Mouse (Mus musculus) MEL (cell line): ENCODE measurements around the gene Cfi. TPM values are rescaled to one million over a fixed set of nuclear protein-coding genes. Genes with fewer than 3 reads are reported as not detected.
A peak's percentile ranks its signal among the peaks of the same experiment; 100 is the strongest.

Experiments
- DNase-seq: peaks from one replicate; pipeline ENCODE4 v3.0.0; 2011; ENCODE audit warnings: low read depth, low spot score
- H3K27ac ChIP-seq: 2 replicates; pipeline ENCODE4 v1.5.1; 2012; ENCODE audit warnings: low read depth, mild to moderate bottlenecking, control low read depth, low read length, moderate library complexity; ENCODE audit not compliant: control insufficient read depth
- H3K27me3 ChIP-seq, 2 experiments: fragments of 150-350 bp in 1 of 2; sonication (generic) in 1 of 2; 2 replicates each; pipeline ENCODE4 v1.6.1; 2012; ENCODE audit warnings: low read length in 2 of 2, mild to moderate bottlenecking in 2 of 2, improper control_type of control experiment in 1 of 2, moderate library complexity in 1 of 2; ENCODE audit not compliant: insufficient read depth in 2 of 2, control insufficient read depth in 1 of 2
- H3K36me3 ChIP-seq, 2 experiments: 2 replicates each; pipeline ENCODE4 v1.6.1; 2012 to 2014; ENCODE audit warnings: low read length in 2 of 2, improper control_type of control experiment in 1 of 2, inconsistent platforms in 1 of 2, mild to moderate bottlenecking in 1 of 2; ENCODE audit not compliant: insufficient read depth in 2 of 2, control insufficient read depth in 1 of 2
- H3K4me1 ChIP-seq, 2 experiments: fragments of 150-350 bp in 1 of 2; sonication (generic) in 1 of 2; 2 replicates each; pipeline ENCODE4 v1.6.1; 2012; ENCODE audit warnings: low read length in 2 of 2, improper control_type of control experiment in 1 of 2, mild to moderate bottlenecking in 1 of 2; ENCODE audit not compliant: insufficient read depth in 2 of 2, control insufficient read depth in 1 of 2
- H3K4me3 ChIP-seq, 2 experiments: fragments of 150-350 bp in 1 of 2; sonication (generic) in 1 of 2; 2 replicates each; pipeline ENCODE4 v1.5.1; 2012; ENCODE audit warnings: low read depth in 2 of 2, low read length in 2 of 2, mild to moderate bottlenecking in 2 of 2, moderate library complexity in 2 of 2, control low read depth in 1 of 2, improper control_type of control experiment in 1 of 2; ENCODE audit not compliant: control insufficient read depth in 1 of 2, insufficient read depth in 1 of 2
- H3K79me2 ChIP-seq: 2 replicates; pipeline ENCODE4 v1.6.1; 2012; ENCODE audit warnings: mild to moderate bottlenecking, low read length, moderate library complexity; ENCODE audit not compliant: control insufficient read depth, poor library complexity, insufficient read depth
- H3K9ac ChIP-seq: 2 replicates; pipeline ENCODE4 v1.6.1; 2012; ENCODE audit warnings: low read depth, mild to moderate bottlenecking, control low read depth, low read length, moderate library complexity; ENCODE audit not compliant: control insufficient read depth, poor library complexity, severe bottlenecking
- H3K9me3 ChIP-seq: fragments of 150-350 bp; sonication (generic); replicated peaks from 2 replicates; pipeline ENCODE4 v1.6.1; 2012; ENCODE audit warnings: mild to moderate bottlenecking, low read length, improper control_type of control experiment, moderate library complexity; ENCODE audit not compliant: insufficient read depth
- BHLHE40 ChIP-seq: IDR thresholded peaks from 2 replicates; pipeline ENCODE4 v1.6.1; 2012; ENCODE audit warnings: low read depth, mild to moderate bottlenecking, inconsistent platforms, low read length, improper control_type of control experiment, borderline replicate concordance
- CHD1 ChIP-seq: IDR thresholded peaks from 2 replicates; pipeline ENCODE4 v1.6.1; 2012; ENCODE audit warnings: low read depth, mild to moderate bottlenecking, inconsistent platforms, low read length, improper control_type of control experiment
- CHD2 ChIP-seq: IDR thresholded peaks from 2 replicates; pipeline ENCODE4 v1.6.1; 2011; ENCODE audit warnings: low read length, improper control_type of control experiment
- CTCF ChIP-seq, 3 experiments: IDR thresholded peaks in 2 of 3; conservative IDR thresholded peaks in 1 of 3; 2 replicates each; pipeline ENCODE4 v1.5.1; 2011 to 2012; ENCODE audit warnings: low read length in 3 of 3, low read depth in 2 of 3, mild to moderate bottlenecking in 2 of 3, improper control_type of control experiment in 1 of 3, inconsistent platforms in 1 of 3, mixed read lengths in 1 of 3, moderate library complexity in 1 of 3; ENCODE audit not compliant: control insufficient read depth in 1 of 3, insufficient read depth in 1 of 3, poor library complexity in 1 of 3, severe bottlenecking in 1 of 3
- E2F4 ChIP-seq: IDR thresholded peaks from 2 replicates; pipeline ENCODE4 v1.6.1; 2011; ENCODE audit warnings: low read depth, low read length, improper control_type of control experiment, borderline replicate concordance
- ELF1 ChIP-seq: IDR thresholded peaks from 2 replicates; pipeline ENCODE4 v1.6.1; 2014; ENCODE audit warnings: low read depth, mild to moderate bottlenecking, inconsistent platforms, low read length, improper control_type of control experiment, moderate library complexity
- ETS1 ChIP-seq: IDR thresholded peaks from 2 replicates; pipeline ENCODE4 v1.6.1; 2012; ENCODE audit warnings: low read depth, mild to moderate bottlenecking, inconsistent platforms, low read length, improper control_type of control experiment, moderate library complexity
- GABPA ChIP-seq: IDR thresholded peaks from 2 replicates; pipeline ENCODE4 v1.6.1; 2012; ENCODE audit warnings: low read depth, mild to moderate bottlenecking, inconsistent platforms, low read length, improper control_type of control experiment, moderate library complexity
- GATA1 ChIP-seq: IDR thresholded peaks from 2 replicates; pipeline ENCODE4 v1.6.1; 2011; ENCODE audit warnings: low read depth, low read length, improper control_type of control experiment
- HCFC1 ChIP-seq: IDR thresholded peaks from 2 replicates; pipeline ENCODE4 v1.6.1; 2012; ENCODE audit warnings: low read depth, mild to moderate bottlenecking, inconsistent platforms, low read length, improper control_type of control experiment, moderate library complexity
- JUND ChIP-seq: IDR thresholded peaks from 2 replicates; pipeline ENCODE4 v1.6.1; 2011; ENCODE audit warnings: low read depth, mild to moderate bottlenecking, improper control_type of control experiment, low read length
- KAT2A ChIP-seq: conservative IDR thresholded peaks from 2 replicates; pipeline ENCODE4 v1.6.1; 2012; ENCODE audit warnings: low read depth, low read length, improper control_type of control experiment, inconsistent platforms
- MAFK ChIP-seq: IDR thresholded peaks from 2 replicates; pipeline ENCODE4 v1.6.1; 2011; ENCODE audit warnings: low read depth, mild to moderate bottlenecking, low read length, improper control_type of control experiment, borderline replicate concordance
- MAX ChIP-seq: IDR thresholded peaks from 2 replicates; pipeline ENCODE4 v1.6.1; 2011; ENCODE audit warnings: low read length, improper control_type of control experiment
- MAZ ChIP-seq: IDR thresholded peaks from 2 replicates; pipeline ENCODE4 v1.6.1; 2012; ENCODE audit warnings: low read depth, mild to moderate bottlenecking, inconsistent platforms, low read length, improper control_type of control experiment
- MEF2A ChIP-seq: IDR thresholded peaks from 2 replicates; pipeline ENCODE4 v1.6.1; 2014; ENCODE audit warnings: low read depth, mild to moderate bottlenecking, inconsistent platforms, low read length, improper control_type of control experiment; ENCODE audit not compliant: poor library complexity, insufficient replicate concordance, severe bottlenecking; ENCODE audit errors: extremely low read depth
- MXI1 ChIP-seq: IDR thresholded peaks from 2 replicates; pipeline ENCODE4 v1.6.1; 2011; ENCODE audit warnings: mild to moderate bottlenecking, low read depth, low read length, improper control_type of control experiment
- MYB ChIP-seq: IDR thresholded peaks from 2 replicates; pipeline ENCODE4 v1.6.1; 2011; ENCODE audit warnings: mild to moderate bottlenecking, low read depth, low read length, improper control_type of control experiment
- MYC ChIP-seq: IDR thresholded peaks from 2 replicates; pipeline ENCODE4 v1.6.1; 2011; ENCODE audit warnings: low read depth, mild to moderate bottlenecking, low read length, improper control_type of control experiment, moderate library complexity
- NELFE ChIP-seq: IDR thresholded peaks from 2 replicates; pipeline ENCODE4 v1.6.1; 2011; ENCODE audit warnings: low read depth, low read length, improper control_type of control experiment
- NRF1 ChIP-seq: IDR thresholded peaks from 2 replicates; pipeline ENCODE4 v1.6.1; 2014; ENCODE audit warnings: low read depth, mild to moderate bottlenecking, inconsistent platforms, low read length, improper control_type of control experiment, moderate library complexity; ENCODE audit not compliant: poor library complexity, insufficient read depth, severe bottlenecking
- POLR2A ChIP-seq, 2 experiments: IDR thresholded peaks; 2 replicates each; pipeline ENCODE4 v1.6.1; 2011 to 2012; ENCODE audit warnings: low read length in 2 of 2, mild to moderate bottlenecking in 2 of 2, control low read depth in 1 of 2, improper control_type of control experiment in 1 of 2, low read depth in 1 of 2, moderate library complexity in 1 of 2; ENCODE audit not compliant: control insufficient read depth in 1 of 2, insufficient read depth in 1 of 2, poor library complexity in 1 of 2
- POLR2AphosphoS2 ChIP-seq: IDR thresholded peaks from 2 replicates; pipeline ENCODE4 v1.6.1; 2011; ENCODE audit warnings: low read length, improper control_type of control experiment
- POLR2AphosphoS5 ChIP-seq: IDR thresholded peaks from 2 replicates; pipeline ENCODE4 v1.6.1; 2012; ENCODE audit warnings: low read depth, borderline replicate concordance, mild to moderate bottlenecking, inconsistent platforms, low read length, moderate library complexity, mixed read lengths
- RAD21 ChIP-seq: IDR thresholded peaks from 2 replicates; pipeline ENCODE4 v1.6.1; 2011; ENCODE audit warnings: mild to moderate bottlenecking, low read depth, low read length, improper control_type of control experiment
- RCOR1 ChIP-seq: IDR thresholded peaks from 2 replicates; pipeline ENCODE4 v1.6.1; 2012; ENCODE audit warnings: low read depth, mild to moderate bottlenecking, inconsistent platforms, low read length, improper control_type of control experiment
- SIN3A ChIP-seq: IDR thresholded peaks from 2 replicates; pipeline ENCODE4 v1.6.1; 2012; ENCODE audit warnings: low read length, improper control_type of control experiment, inconsistent platforms
- SMC3 ChIP-seq: IDR thresholded peaks from 2 replicates; pipeline ENCODE4 v1.6.1; 2011; ENCODE audit warnings: low read depth, low read length, improper control_type of control experiment
- TAL1 ChIP-seq: IDR thresholded peaks from 2 replicates; pipeline ENCODE4 v1.6.1; 2012; ENCODE audit warnings: mild to moderate bottlenecking, inconsistent platforms, low read length, moderate library complexity, mixed read lengths
- TBP ChIP-seq: IDR thresholded peaks from 2 replicates; pipeline ENCODE4 v1.8.0; 2011; ENCODE audit warnings: low read depth, low read length, improper control_type of control experiment
- UBTF ChIP-seq: IDR thresholded peaks from 2 replicates; pipeline ENCODE4 v1.6.1; 2012; ENCODE audit warnings: low read depth, mild to moderate bottlenecking, inconsistent platforms, low read length, improper control_type of control experiment, moderate library complexity, borderline replicate concordance; ENCODE audit not compliant: insufficient read depth
- USF1 ChIP-seq: IDR thresholded peaks from 2 replicates; pipeline ENCODE4 v1.6.1; 2014; ENCODE audit warnings: low read depth, mild to moderate bottlenecking, inconsistent platforms, low read length, improper control_type of control experiment, moderate library complexity
- USF2 ChIP-seq, 2 experiments: IDR thresholded peaks; 2 replicates each; pipeline ENCODE4 v1.6.1; 2011 to 2012; ENCODE audit warnings: improper control_type of control experiment in 2 of 2, low read length in 2 of 2, borderline replicate concordance in 1 of 2, inconsistent platforms in 1 of 2, low read depth in 1 of 2, mild to moderate bottlenecking in 1 of 2; ENCODE audit not compliant: insufficient read depth in 1 of 2
- ZC3H11A ChIP-seq: IDR thresholded peaks from 2 replicates; pipeline ENCODE4 v1.6.1; 2012; ENCODE audit warnings: low read depth, mild to moderate bottlenecking, inconsistent platforms, low read length, improper control_type of control experiment
- ZKSCAN1 ChIP-seq: IDR thresholded peaks from 2 replicates; pipeline ENCODE4 v1.6.1; 2012; ENCODE audit warnings: low read depth, mild to moderate bottlenecking, inconsistent platforms, low read length, improper control_type of control experiment, moderate library complexity
- ZMIZ1 ChIP-seq: IDR thresholded peaks from 2 replicates; pipeline ENCODE4 v1.6.1; 2012; ENCODE audit warnings: low read depth, mild to moderate bottlenecking, inconsistent platforms, low read length, improper control_type of control experiment, moderate library complexity
- ZNF384 ChIP-seq: IDR thresholded peaks from 2 replicates; pipeline ENCODE4 v1.6.1; 2012; ENCODE audit warnings: low read depth, mild to moderate bottlenecking, inconsistent platforms, low read length, improper control_type of control experiment
- polyA plus RNA-seq, 2 experiments: library from polyadenylated mRNA; stranded (reverse) in 1 of 2; unstranded in 1 of 2; fragments of >175 nt in 1 of 2; fragments of >200 nt in 1 of 2; gene quantifications; 2 replicates each; pipeline versions ENCODE4 v1.2.1 to v1.2.4; 2012; ENCODE audit warnings: low replicate concordance in 2 of 2, low read depth in 1 of 2; ENCODE audit not compliant: insufficient read length in 2 of 2, insufficient read depth in 1 of 2, missing spikeins in 1 of 2
- total RNA-seq: library from RNA; depleted of rRNA; stranded (reverse); fragments of 300-350 nt; gene quantifications from 2 replicates; pipeline ENCODE4 v1.2.3, GENCODE M21; 2012

Cfi gene
- total and polyA plus RNA-seq, 3 experiments, result 0.06 TPM; not detected in 2

DNA sequence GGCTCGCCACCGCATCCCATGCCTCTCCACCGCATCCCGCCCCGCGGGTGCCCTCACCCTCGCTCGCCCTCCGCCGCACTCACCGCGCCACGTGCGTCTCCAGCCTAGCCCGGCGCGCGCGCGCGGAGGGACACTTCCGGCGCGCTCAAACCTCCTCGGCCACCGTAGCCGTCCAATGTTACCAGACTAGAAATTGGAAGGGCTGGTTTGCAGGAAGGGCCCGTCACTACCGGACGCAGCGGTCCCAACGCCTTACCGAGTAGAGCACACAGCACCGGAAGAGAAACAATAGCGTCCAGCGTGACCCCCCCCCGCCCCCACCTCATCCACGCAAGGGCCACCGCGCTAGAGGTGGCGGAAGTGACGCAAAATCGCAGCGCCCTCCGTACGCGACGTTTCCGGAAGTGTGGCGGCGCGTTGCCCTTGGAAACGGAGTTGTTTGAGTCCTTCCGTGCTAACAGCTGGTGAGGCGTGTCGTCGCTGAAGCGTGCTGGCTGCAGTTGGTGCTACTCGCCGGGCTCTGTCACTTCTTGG lies 4.6 kb upstream of the Cfi start, which contains the start of gene Gar1:
Gene Gar1 (minus strand): TSS at position 362 of the 534 bp plus-strand sequence.
- peaks cover 4 to 25% of the 10 kb centered on the region in 2 experiments; a peak in 3 of 4 replicates for H3K4me1 ChIP-seq
- peak within 1 kb of the TSS; percentile 94 for H3K9ac ChIP-seq
- H3K36me3 ChIP-seq, result peaks cover 7 to 20% of the 10 kb centered on the region in 2 experiments
- H3K27ac ChIP-seq, result peak within 1 kb of the TSS; percentile 88
- peak within 1 kb of the TSS; percentile 78 to 85 for H3K4me3 ChIP-seq
- peaks cover 32% of the 10 kb centered on the region for H3K79me2 ChIP-seq
- no peaks in the 10 kb centered on the region for H3K9me3 ChIP-seq
- DNase-seq, result peak; percentile 99
- no peaks in the 10 kb centered on the region for H3K27me3 ChIP-seq
- TF ChIP-seq KAT2A (peak; percentile 78), ETS1 (peak; percentile 77), RCOR1 (no peak), CHD1 (no peak), NRF1 (peak; percentile 67), RAD21 (no peak), MAFK (no peak), GATA1 (no peak), ZC3H11A (no peak; the same call in 1 of the 2 replicates), POLR2AphosphoS2 (peak; percentile 36; the same call in 1 of the 2 replicates), POLR2A (IDR thresholded peaks at IDR 0.05; ENCODE audit: control insufficient read depth in 1 of 2, insufficient read depth in 1 of 2, low read depth in 1 of 2, low read length in 2 of 2, poor library complexity in 1 of 2) (peak in 1 of 2 experiments; percentile 77; a peak in 2 of 4 replicates), GABPA (no peak), TBP (no peak), ZMIZ1 (no peak), ELF1 (peak; percentile 95), MXI1 (peak; percentile 99), HCFC1 (peak; percentile 93), JUND (no peak), UBTF (no peak), MAZ (no peak), CTCF (IDR thresholded peaks at IDR 0.05 in 2 of 3, conservative IDR thresholded peaks at IDR 0.05 in 1 of 3; ENCODE audit: control insufficient read depth in 1 of 3, insufficient read depth in 1 of 3, low read depth in 2 of 3, low read length in 3 of 3, poor library complexity in 1 of 3, severe bottlenecking in 1 of 3) (no peak), BHLHE40 (no peak), NELFE (no peak), ZKSCAN1 (no peak), POLR2AphosphoS5 (no peak), USF1 (peak; percentile 53), E2F4 (peak; percentile 71; the same call in 1 of the 2 replicates), MAX (peak; percentile 95), USF2 (IDR thresholded peaks at IDR 0.05; ENCODE audit: borderline replicate concordance in 1 of 2, insufficient read depth in 1 of 2, low read depth in 1 of 2, low read length in 2 of 2) (no peak), CHD2 (peak; percentile 21; the same call in 1 of the 2 replicates), TAL1 (no peak), SMC3 (no peak), SIN3A (peak; percentile 100), MYB (no peak; the same call in 1 of the 2 replicates), ZNF384 (no peak), MYC (peak; percentile 97), MEF2A (no peak)
